Mouse (Mus musculus) splenic B cell, adult 2 months (primary cell): ENCODE results near the gene Sptbn4.

Experiments used
- DNase-seq: peaks from one replicate; pipeline ENCODE4 v3.0.0-alpha.2; 2011; ENCODE audit warnings: low read depth, low spot score
- H3K27me3 ChIP-seq: 2 replicates; pipeline ENCODE4 v1.6.1; 2012; ENCODE audit warnings: mild to moderate bottlenecking, low read length, moderate library complexity, mixed read lengths; ENCODE audit not compliant: control insufficient read depth, poor library complexity, insufficient read depth, severe bottlenecking
- H3K36me3 ChIP-seq: 2 replicates; pipeline ENCODE4 v1.6.1; 2012; ENCODE audit warnings: mild to moderate bottlenecking, low read length, moderate library complexity, mixed read lengths; ENCODE audit not compliant: control insufficient read depth, poor library complexity, insufficient read depth, severe bottlenecking

Sptbn4 gene

DNA sequence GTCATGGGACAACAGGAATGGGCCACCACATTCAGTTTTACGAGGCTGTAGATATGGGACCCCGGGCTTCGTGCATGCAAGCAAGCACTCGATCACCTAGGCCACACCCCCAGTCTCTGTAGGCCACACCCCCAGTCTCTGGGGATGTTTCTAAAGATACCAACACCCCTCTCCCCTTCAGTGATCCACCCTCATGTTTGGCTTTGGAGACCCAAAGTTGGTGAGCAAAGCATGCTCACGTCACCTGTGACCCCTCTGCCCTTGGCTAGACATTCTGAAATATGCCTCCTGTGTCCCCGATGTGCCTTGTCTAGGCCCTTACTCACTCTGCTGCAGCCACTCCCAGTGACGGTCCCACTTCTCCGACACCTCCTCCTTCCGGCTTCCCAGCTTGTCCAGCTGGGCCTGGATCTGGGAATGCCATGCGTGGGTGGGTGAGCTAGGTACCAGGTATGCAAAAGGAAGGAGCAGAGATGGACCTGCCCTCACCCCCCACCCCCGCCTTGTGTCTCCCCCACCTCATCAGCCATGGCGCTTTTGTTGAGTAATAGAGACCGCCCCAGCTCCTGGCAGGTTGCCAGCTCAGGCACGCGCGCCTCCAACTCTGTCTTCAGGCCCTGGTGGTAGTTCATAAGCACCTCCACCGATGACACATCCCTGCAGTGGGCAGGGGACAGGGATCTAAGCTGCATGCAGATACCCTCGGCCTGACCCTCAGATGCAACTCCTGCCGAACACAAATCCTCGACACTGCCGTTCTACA is 81.2 kb downstream of the Sptbn4 start:
- DNase-seq: no peak
- Histone ChIP-seq H3K27me3 (peaks cover 6% of the 10 kb centered on the region), H3K36me3 (no peaks in the 10 kb centered on the region)

DNA sequence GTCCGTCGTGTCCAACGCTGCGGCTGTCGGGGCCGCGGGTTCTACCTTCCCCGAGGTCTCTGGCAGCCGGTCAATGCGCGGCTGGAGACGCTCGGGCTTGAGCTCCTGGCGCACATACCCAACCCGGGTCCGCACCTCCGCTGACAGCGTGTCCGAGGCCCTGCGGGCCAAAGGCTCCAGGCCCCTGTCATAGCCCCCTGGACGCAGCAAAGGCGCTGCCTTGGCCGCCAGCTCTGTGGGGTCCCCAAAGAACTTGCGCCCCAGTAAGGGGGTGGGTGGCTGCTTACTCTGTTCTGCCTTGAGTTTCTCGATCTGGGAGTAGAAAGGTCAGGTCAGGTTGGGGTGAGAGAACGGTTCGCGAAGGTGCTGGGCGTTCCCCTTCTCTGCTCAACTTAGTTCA is 83.1 kb downstream of the Sptbn4 start:
- no peaks in the 10 kb centered on the region for H3K36me3 ChIP-seq
- no peak for DNase-seq
- H3K27me3 ChIP-seq: peaks cover 6% of the 10 kb centered on the region

DNA sequence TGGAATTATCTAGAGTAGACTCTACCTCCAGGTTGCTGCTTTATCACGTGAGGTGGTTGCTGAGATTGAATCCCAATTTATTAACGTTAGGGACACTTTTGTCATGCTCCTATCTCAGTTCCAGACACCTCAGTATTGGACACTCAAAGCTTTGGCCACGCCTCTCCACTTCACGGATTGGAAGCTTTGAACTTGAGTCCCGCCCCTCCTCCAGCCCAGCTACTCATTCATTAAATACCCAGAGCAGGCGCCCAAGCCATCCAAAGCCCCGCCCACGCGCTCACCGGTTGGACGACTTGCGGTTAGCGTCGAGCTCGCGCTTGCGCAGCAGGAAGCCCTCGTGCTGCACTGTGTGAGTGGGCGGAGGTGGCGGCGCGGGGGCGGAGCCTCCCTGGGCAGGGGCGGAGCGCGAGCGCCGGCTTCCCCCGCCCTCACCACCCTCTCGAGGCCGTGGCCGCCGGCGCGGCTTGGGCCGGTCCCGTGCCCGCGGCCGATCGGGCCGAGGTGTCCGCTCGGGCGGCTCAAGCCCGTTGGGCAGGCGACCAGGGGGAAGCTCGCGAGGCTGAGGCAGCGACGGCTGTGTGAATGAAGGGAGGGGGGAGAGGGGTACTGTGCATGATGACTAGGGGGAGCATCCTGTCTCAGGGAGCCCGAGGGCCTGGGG is 86.1 kb downstream of the Sptbn4 start:
- H3K36me3 ChIP-seq: no peaks in the 10 kb centered on the region
- DNase-seq: peak; percentile 100
- peaks cover 3% of the 10 kb centered on the region for H3K27me3 ChIP-seq

DNA sequence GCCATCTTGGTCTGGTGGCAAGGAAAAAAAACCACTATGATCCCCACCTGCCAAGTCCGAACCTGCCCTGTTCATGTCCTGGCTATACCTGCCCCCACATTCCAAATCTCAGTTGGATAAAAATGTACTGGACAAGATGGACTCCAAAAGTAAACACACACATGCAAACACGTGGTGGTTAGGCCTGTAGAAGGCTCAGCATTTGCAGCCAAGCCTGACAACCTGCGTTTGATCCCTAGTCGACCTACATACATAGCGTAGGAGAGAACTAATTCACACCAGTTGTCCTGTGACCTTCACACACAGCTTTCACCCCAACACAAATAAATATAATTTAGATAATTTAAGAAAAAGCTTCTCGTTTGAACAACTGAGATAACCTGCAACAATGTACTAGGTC is 86.7 kb downstream of the Sptbn4 start:
- Histone ChIP-seq H3K36me3 (no peaks in the 10 kb centered on the region), H3K27me3 (no peaks in the 10 kb centered on the region; the same call in 1 of the 2 replicates)
- DNase-seq: no peak

DNA sequence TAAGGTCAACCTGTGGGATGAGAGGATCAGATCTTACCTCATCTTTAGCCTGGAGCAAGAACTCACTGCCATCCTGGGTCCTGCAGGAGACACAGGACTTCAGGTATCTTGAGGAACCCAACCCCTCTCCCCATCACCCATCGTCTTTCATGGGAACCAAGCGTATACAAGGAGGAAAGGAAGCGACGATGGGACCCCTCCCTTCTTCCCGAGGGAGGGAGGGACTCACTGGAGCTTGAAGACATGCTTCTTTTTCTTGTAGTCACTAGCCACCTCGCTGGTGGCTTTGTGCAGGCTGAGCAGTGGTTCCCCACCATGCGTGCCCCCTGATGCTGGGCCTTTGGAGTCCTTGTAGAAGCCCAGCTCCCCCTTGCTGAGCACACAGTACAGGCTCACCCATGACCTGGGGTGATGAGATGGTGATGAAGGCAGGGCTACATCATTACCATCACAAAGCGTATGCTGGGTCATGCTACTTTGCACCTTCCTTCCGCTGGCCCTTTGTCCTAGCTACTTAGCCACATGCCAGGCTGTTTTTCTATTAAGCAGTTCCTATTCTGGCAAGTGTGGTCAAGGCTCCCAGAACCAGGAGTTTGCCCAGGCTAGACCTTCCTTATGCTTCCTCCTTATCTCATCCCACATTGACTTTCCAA is 87.7 kb downstream of the Sptbn4 start:
- Histone ChIP-seq H3K27me3 (no peaks in the 10 kb centered on the region; the same call in 1 of the 2 replicates), H3K36me3 (no peaks in the 10 kb centered on the region)
- no peak for DNase-seq

DNA sequence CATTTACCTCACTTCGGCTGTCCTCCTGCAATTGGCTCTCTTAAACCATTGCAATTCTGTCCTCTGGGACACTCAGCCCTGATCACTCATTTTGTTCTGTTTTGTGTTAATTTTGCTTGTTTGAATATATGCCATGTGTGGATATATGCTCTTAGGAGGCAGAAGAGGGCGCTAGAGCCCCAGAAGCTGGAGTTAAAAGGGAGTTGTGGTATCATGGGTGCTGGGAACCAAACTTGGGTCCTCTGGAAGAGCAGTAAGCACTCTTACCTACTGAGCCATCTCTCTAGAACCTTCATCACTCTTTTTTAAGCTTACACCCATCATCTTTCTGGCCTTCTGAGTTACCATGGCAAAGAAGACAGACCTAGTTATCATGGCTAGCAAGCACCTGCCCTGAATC is 88.3 kb downstream of the Sptbn4 start:
- no peak for DNase-seq
- no peaks in the 10 kb centered on the region for H3K36me3 ChIP-seq
- no peaks in the 10 kb centered on the region; the same call in 1 of the 2 replicates for H3K27me3 ChIP-seq

DNA sequence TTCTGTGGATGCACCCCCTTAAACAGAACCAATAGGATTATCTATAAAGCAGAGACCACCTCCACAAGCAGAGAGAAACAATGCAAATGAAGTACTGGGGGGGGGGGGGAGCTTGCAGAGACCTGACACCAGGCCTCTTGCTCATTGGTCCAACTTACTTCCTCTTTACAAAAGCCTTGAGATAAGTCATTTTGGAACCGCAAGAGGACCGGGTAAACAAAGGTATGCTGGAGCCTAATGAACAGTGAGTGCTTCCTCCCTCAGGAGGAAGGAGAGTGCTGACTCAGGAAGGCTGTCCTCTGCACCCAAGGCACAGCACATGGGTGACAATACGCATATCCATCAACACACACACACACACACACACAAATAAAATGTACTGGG is 89.9 kb downstream of the Sptbn4 start:
- Histone ChIP-seq H3K36me3 (no peaks in the 10 kb centered on the region), H3K27me3 (no peaks in the 10 kb centered on the region; the same call in 1 of the 2 replicates)
- DNase-seq: peak; percentile 81

DNA sequence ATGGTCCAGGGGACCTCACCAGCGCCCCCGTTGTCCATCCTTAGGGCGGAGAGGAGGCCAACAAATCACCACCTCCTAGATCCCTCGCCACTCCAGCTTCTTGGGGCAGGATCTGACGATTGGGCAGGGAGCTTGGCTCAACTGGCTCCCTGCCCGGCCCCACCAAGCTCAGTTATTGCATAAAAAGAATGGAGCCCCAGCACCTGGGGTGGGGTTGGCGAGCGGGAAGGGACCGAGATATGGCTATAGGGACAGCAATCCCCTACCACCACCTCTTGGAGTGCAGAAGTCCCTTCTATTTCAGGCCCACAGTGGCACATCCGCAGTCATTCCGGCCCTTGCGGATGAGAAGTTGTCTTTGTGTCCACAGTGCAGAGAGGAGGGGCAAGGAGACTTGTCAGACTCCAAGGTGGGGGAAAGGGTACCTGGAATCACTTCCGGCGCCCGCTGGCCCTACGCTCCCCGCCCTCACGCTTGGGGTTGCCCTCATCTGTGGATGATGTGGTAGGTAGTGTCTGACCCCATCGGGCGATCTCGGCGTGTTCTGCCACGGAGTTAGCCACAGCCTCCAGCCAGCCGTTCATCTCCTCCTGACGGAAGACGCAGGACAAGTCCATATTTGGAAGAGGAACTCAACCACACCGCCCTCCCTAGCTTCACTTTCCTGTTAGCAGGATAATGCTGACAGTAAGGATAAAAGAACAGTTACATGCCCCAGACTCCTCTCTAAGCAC is 90.5 kb downstream of the Sptbn4 start, which contains the start of gene Gm20479:
Gene Gm20479 (minus strand): TSS at position 559 of the 734 bp plus-strand sequence.
- Histone ChIP-seq H3K36me3 (no peaks in the 10 kb centered on the region), H3K27me3 (no peaks in the 10 kb centered on the region; the same call in 1 of the 2 replicates)
- no peak for DNase-seq

DNA sequence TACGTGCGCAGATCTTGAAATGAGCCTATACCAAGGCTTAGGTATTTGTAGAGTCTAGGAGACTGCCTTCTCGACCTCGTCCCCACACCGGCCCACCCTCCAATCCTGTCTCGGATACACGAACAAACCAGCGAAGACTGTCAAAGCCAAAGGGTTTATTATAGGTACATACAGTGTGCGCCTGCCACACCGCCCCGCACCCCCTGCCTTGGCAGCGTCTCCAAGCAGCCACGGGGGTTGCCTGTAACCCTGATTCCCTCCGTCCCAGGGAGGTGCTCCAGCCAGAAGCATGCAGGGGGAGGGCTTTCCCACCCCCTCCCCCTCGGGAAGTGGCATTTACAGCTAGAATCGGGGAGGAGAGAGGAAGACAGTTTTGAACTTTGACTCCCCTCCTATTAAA is 91.2 kb downstream of the Sptbn4 start:
- Histone ChIP-seq H3K27me3 (no peaks in the 10 kb centered on the region), H3K36me3 (no peaks in the 10 kb centered on the region)
- no peak for DNase-seq

DNA sequence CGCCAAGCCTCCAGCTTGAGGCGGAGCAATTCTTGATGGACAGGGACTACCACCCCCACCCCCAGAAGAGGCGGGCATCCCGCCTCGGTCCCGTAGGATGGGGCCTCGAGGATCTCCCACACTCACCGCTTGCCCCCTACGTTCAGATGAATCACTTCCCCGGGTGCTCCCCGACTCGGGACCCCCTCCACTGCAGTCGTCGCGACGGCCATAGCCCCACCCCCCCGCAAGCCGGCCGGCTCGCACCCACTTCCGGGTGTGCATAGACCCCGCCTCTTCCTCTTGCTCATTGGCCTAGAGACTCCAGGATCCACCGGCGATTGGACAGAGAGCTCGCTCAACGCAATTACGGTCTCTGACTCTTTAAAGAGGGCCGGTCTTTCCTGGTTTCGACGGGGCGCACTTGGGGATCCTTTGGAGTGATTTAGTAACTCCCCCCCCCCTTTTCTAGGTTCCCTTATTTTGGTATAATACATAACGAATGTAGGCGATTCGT is 91.7 kb downstream of the Sptbn4 start, which contains the start of gene Shkbp1:
Gene Shkbp1 (minus strand): TSS at position 275 of the 496 bp plus-strand sequence.
- peak; percentile 92 for DNase-seq
- no peaks in the 10 kb centered on the region for H3K27me3 ChIP-seq

DNA sequence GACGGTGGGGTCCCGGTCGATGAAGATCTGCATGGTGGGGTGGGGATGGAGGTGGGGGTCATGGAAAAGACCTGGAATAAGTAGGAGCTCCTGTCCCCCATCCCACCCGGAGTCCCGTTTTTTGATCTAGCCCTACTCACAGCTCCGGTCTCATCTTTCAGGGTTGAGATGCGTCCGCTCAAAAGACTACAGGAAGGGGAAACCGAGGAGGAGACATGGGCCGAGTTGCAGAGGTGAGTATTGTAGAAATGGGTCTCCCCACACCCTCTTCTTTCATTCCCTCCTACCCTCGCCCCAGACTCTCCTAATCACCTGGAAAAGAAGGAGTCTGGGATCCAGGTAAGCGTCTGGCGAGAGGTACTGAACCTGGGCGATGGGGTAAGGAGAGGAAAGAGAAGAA is 92.2 kb downstream of the Sptbn4 start:
- DNase-seq: no peak
- Histone ChIP-seq H3K27me3 (no peaks in the 10 kb centered on the region), H3K36me3 (no peaks in the 10 kb centered on the region)

More for the DNA sequence above, 91.7 kb downstream of the Sptbn4 start, which contains the start of gene Shkbp1:
- H3K36me3 ChIP-seq: no peaks in the 10 kb centered on the region

DNA sequence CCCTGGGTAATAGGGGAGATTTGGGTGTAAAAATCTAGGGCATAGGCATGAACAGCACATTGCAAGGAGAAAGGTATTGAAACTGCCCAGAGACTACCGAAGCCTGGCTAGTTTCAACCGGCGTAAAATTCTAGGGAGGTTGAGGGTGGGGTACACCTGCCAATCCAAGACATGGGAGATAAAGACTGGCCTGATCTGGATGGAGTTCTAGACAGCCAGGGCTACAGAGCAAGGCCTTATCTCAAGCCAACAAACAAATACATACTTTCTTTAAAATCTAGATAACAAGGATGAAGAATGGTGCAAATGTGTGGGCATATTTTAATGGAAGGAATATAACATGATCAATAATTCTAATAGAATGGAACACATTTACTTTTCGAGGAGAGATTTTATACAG is 92.7 kb downstream of the Sptbn4 start:
- Histone ChIP-seq H3K27me3 (no peaks in the 10 kb centered on the region), H3K36me3 (no peaks in the 10 kb centered on the region)
- DNase-seq: no peak

DNA sequence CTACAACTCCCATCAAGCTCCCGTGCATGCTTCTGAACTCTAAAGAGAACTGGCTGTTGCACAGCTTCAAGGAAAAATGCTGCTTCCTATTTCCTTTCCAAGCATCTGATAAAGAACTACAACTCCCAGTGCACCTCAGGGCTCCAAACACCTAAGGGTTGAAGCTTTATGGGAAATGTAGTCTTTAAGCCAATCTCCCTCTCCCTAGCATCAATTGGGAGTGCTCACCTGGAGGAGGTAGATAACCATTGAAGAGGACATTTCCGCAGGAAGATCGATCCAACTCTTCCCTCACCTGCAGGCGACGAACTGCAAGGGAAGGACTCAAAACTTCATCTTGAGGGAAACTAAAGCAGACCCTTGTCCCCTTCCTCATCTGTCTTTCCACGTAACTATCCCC is 93.3 kb downstream of the Sptbn4 start:
- Histone ChIP-seq H3K36me3 (no peaks in the 10 kb centered on the region), H3K27me3 (no peaks in the 10 kb centered on the region)
- DNase-seq: no peak

DNA sequence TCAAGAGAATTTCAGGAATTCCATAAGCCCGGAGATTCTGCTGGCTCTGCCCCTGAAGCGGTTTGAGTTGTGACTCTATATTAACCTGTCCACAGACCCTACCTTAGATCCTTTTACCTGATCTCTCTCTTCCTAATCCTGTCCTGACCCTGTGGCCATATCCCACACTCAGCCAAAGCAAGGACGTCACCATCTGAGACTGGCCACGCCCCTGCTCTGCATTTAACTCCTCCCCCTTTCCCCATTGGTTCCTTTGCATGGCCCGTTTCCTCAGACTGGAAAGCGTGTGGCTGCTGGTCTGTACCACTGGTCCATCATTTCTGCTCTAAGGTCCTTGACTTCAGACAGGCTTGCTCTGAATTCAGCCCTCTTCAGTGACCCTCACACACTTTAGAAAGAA is 102.0 kb downstream of the Sptbn4 start:
- Histone ChIP-seq H3K27me3 (no peaks in the 10 kb centered on the region), H3K36me3 (peaks cover 5% of the 10 kb centered on the region)
- no peak for DNase-seq
